Mouse (Mus musculus): ENCODE data around the gene Senp3.

DNA sequence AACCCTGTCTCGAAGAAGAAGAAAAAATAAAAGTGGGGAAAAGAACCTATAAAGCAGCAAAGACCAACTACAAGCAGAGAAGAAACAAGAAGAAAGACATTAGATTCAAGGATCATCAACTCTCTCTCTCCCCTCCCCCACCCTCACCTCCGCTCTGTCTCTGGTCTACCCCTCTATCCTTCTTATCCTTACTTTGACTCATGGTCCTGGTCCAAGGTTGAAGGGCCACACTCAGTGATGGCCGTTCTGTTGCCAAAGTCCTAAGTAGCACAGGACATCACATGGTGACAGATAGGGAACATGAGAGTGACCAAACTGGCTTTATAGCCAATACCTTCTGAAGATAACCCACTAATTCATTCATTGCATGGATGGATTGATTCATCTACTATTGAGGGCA lies 15.5 kb upstream of the Senp3 start:
- no peak for TF ChIP-seq CTCF (IDR thresholded peaks at IDR 0.05; ENCODE audit: extremely low read depth, insufficient read length, insufficient replicate concordance, low read depth, low read length)
- no peak for TF ChIP-seq POLR2A (IDR thresholded peaks at IDR 0.05; ENCODE audit: low read depth, low read length)
